Mouse (Mus musculus) layer of hippocampus, postnatal 14 days (tissue): Measurements from ENCODE around the gene Gm38431. TPM values are rescaled to one million over a fixed set of nuclear protein-coding genes. Genes with fewer than 3 reads are reported as not detected.
A peak's percentile ranks its signal among the peaks of the same experiment; 100 is the strongest.

Source experiments
- DNase-seq, 2 experiments: peaks; one replicate each; pipeline ENCODE4 v3.0.0; 2021 to 2022; ENCODE audit warnings: low spot score in 2 of 2, mixed read lengths in 1 of 2
- long read RNA-seq, 2 experiments: library from polyadenylated mRNA; stranded (forward); transcript quantifications; one replicate each; pipeline ENCODE4 v2.0.0; 2021
- total RNA-seq, 2 experiments: library from RNA; stranded (reverse); gene quantifications; 2 replicates each; pipeline ENCODE4 v1.2.3; 2021

The Gm38431 gene
- 1 to 10 TPM; 1.8 to 2.0 TPM for total RNA-seq
- long read RNA-seq, experiment 1, partial matches to known transcripts: 0 of 3 reads
- long read RNA-seq, experiment 1, other reads (novel, unspliced or antisense): 2 of 3 reads
- long read RNA-seq, experiment 2, partial matches to known transcripts: 1 of 7 reads
- long read RNA-seq, experiment 2, other reads (novel, unspliced or antisense): 5 of 7 reads

DNA sequence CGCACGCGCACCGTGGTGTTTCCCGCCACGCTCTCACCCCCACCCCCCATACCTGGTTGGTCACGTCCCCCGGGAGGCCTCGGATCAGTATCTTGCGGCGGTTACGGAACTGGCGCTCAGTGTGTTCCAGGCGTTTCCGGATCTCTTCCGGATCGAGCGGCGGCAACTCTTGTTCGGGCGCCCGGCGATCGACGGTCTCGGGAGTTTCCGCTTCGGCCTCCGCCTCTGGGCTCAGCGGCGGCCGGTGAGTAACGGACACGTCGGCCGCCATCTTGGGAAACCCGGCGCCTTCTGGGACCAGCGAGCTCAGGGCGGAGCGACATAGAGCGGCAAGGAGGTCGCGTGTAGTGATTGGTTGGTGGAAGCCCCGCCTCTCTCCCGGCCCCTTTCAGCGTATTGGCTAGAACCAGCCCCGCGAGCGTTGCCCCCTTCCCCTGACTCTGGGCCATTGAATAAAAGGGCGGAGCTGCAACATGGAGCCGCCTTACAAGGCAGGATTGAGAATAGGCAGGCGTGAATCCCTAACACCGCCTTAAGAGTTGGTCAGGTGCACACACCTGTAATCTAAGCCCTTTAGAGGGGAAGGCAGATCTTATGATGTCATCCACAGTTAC is at the start of gene Gm38431, which contains the start of gene Raver1:
Gene Gm38431, minus strand, starts transcription at position 291 of the 614 bp plus-strand sequence.
Gene Raver1, minus strand, starts transcription at position 302 of the 614 bp plus-strand sequence.
- peak; percentile 97 to 98 for DNase-seq

- DNase-seq: no peak
Measured at GRCm38 (mm10) chr9:21138386-21138785, 46.6 kb upstream of the Gm38431 start.

GRCm38 (mm10) chr9:21137229-21137628 is 45.4 kb upstream of the Gm38431 start:
- peak; percentile 45 to 61 for DNase-seq

DNA sequence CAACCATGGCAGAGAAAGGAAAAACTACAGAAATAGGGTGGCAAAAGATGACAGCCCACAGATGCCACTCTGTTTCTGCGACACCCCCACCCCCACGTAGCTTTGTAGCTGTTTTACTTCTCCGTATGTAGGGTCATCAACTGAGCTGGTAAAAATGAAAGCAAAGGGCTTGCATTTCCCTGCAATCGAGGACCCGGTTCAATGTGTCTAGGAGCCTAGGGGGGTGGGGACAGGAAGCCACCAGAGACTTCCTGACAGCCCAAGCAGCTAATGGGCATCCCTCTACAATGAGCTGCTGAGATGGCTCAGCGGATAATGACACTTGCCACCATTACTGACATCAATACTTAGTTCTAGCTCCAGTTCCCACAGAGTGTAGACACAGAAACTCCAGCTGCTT is 44.6 kb upstream of the Gm38431 start:
- no peak for DNase-seq

DNA sequence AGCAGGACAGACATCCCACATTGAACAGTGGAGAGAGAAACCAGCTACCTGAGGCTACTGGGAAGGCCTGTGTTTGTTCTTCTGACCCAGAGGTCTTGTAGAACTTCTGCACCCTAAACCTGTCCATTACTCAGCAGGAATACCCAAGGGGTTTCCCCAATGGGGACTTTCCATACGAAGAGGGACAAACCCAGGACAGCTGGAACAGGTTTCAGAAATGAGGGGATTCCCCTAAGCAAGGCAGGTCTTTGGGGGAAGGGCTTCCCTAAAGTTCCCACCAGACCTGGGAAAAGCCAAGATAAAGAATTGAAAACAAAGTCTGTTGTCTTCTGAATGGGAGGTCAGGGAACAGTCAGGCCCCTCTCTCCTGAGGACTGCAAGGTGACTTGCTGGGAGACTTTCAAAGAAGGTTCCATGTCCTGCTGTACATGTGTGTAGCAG is 44.2 kb upstream of the Gm38431 start:
- DNase-seq: no peak

- DNase-seq: no peak
Measured at GRCm38 (mm10) chr9:21135329-21135890, 43.6 kb upstream of the Gm38431 start.

- DNase-seq: no peak
Measured at GRCm38 (mm10) chr9:21134595-21135328, 43.0 kb upstream of the Gm38431 start.

DNA sequence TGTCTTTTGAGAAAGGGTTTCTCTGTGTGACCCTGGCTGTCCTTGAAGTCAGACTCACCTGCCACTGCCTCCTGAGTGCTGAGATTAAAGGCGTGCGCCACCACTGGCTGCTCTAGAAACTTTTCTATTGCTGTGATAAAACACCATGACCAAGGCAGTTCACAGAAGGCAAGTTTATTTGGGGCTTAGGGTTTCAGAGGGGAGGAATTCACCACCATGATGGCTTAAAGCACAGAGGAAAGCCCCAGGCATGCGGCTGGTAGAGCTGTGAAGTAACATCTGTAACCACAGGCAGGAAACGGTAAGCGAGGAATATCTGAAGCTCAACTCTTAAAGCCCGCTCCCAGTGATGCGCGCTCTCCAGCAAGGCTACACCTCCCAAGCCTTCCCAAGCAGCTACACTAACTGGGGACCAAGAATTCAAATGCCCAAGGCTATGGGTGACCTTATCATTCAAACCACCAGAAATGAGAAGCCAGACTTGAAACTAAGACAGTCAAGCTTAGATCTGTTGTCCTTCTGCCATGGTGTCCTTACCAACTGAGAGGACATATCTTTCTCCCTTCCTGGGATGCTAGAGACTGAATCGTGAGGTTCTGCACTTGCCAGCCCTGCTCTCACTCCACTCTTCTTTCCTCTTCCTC is 41.4 kb upstream of the Gm38431 start:
- no peak for DNase-seq

DNA sequence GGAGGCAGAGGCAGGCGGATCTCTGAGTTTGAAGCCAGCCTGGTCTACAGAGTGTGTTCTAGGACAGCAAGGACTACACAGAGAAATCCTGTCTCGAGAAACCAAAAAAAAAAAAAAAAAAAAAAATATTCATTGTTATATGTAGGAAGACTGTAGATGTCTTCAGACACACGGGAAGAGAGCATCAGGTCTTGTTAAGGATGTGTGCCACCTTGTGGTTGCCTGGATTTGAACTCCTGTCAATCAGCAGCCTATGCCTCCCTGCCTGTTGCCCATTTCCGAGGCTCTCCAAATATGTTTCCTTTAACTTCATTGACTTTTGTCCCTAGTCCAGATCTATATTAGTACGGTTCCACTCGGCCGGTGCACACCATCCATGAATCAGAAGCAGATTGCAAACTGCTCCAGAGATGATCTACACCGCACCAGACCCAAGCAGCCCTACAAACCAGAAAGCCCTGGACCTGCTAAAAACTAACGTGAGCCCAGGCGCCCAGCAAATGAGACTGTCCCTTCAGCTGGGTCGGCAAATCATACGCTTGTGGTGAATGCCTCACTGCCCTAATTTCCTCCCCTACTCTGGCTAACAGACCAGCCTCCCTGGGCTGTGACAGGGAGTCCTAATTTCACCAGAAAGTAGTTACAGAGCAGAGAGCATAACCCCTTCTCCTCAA is 40.4 kb upstream of the Gm38431 start:
- DNase-seq: no peak

GRCm38 (mm10) chr9:21131059-21131956 is 39.5 kb upstream of the Gm38431 start, which contains the start of gene Tyk2:
Gene Tyk2, minus strand, starts transcription at chr9:21131243.
- DNase-seq: peak; percentile 87 to 97

DNA sequence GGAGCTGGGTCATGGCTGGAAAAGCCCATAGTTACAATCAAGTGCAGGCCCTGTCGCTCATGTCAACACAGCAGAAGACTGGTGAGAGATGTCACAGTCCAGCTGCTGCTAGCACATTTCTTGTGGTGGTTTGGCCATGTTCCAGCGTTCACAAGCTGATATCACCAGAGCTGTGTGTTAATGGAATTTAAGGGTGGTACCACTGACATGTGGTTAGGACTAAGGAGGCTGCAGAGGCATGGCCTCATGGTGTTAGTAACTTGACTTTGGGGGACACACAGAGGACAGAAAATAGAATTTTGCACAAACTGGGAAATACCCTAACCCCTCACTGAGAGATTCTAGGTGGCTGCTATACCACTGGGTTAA is 34.4 kb upstream of the Gm38431 start:
- no peak for DNase-seq

- no peak for DNase-seq
Measured at GRCm38 (mm10) chr9:21125502-21126258, 33.9 kb upstream of the Gm38431 start.

DNA sequence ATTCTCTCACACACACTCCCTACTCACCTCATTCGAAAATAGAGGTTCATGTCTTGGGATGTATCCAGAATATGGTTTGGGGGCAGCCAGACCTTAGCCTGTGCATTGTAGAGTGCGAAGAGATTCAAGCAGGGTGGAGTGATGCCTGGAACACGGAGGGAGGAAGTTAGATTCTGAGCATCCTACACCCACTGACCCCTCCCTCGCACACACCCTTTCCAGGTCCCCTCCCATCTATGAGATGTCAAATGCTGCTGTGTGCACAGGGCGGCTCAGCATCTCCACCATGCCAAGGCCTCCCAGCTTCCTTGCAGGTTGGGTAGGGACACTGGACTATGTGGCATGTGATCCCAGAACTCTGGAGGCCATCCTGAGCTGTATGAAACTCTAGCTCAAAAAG is 33.0 kb upstream of the Gm38431 start:
- DNase-seq: no peak

- DNase-seq: no peak
Measured at GRCm38 (mm10) chr9:21121483-21121882, 29.7 kb upstream of the Gm38431 start.

- DNase-seq: no peak
Measured at GRCm38 (mm10) chr9:21117073-21117472, 25.3 kb upstream of the Gm38431 start.

GRCm38 (mm10) chr9:21115105-21115504 is 23.3 kb upstream of the Gm38431 start:
- DNase-seq: no peak

DNA sequence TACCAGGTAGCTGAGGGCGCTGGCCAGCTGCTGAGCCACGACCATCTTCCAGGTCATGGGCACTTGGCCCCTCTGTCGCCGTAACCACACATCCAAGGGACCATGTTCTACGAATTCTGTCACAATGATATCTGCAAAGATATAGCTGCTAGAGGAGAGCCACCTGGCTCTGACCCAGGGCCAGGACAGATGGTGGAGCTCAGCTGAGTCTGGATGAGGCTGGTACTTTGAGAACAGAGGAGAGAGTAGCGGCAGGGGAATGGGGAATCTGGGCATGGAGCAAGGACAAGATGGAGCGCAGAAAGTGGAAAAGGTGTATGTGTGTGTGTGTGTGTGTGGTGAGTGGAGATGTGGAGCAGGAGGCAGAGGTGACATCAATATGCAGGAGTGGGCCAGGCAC is 22.4 kb upstream of the Gm38431 start:
- no peak for DNase-seq

- DNase-seq: no peak
Measured at GRCm38 (mm10) chr9:21113751-21114150, 22.0 kb upstream of the Gm38431 start.

DNA sequence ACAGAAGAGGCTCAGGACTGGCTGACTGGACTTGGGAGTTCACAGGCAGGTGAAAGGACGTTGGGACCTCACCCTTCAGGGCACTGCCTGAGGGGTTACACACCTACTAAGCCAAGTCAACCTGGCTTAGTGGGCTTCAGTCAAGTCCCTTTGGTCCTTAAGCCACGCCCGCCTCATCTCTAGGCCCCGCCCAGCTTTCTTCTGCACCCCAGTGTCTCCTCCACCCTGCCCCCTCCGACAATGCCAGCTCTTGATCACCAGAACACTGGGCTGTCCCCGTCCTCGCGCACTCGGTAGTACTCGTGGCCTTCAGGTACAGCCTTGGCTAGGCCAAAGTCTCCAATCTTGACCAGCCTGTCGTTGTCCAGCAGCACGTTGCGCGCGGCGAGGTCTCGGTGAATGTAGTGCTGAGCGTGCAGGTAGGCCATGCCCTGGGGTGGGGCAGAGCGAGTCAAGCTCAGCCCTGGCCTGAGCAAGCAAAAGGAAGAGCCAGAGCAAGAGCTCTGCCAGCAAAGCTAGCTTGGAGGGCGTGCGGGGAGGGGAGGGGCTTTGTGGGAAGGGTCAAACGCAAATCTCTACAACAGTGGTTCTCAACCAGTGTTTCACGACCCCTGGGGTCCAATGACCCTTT is 15.9 kb upstream of the Gm38431 start:
- no peak for DNase-seq
